Mouse (Mus musculus): Measurements from ENCODE around the gene 2410004B18Rik.
A peak's percentile ranks its signal among the peaks of the same experiment; 100 is the strongest.
"Not testable (repeated sequence)": the region's sequence is repeated elsewhere in the genome, so short reads cannot be mapped to it uniquely, and the experiment has no call there.

2410004B18Rik gene

GRCm38 (mm10) chr3:145937505-145938404 lies at the start of gene 2410004B18Rik:
Gene 2410004B18Rik, plus strand, starts transcription at chr3:145938014.
- peak; percentile 93 for DNase-seq

- DNase-seq: no peak
Observed at GRCm38 (mm10) chr3:145890346-145891132, 47.3 kb upstream of the 2410004B18Rik start.

- no peak for DNase-seq
Observed at GRCm38 (mm10) chr3:145892451-145892850, 45.4 kb upstream of the 2410004B18Rik start.

- DNase-seq: no peak
Observed at GRCm38 (mm10) chr3:145894131-145894530, 43.7 kb upstream of the 2410004B18Rik start.

- DNase-seq: peak; percentile 20
Observed at GRCm38 (mm10) chr3:145897749-145898148, 40.1 kb upstream of the 2410004B18Rik start.

- no peak for DNase-seq
Observed at GRCm38 (mm10) chr3:145899832-145900231, 38.0 kb upstream of the 2410004B18Rik start.

GRCm38 (mm10) chr3:145903530-145903929 lies 34.3 kb upstream of the 2410004B18Rik start:
- no peak for DNase-seq

GRCm38 (mm10) chr3:145904850-145905776 lies 32.7 kb upstream of the 2410004B18Rik start:
- peak; percentile 82 for DNase-seq

- DNase-seq: no peak
Observed at GRCm38 (mm10) chr3:145906582-145906981, 31.2 kb upstream of the 2410004B18Rik start.

- DNase-seq: no peak
Observed at GRCm38 (mm10) chr3:145912512-145912911, 25.3 kb upstream of the 2410004B18Rik start.

- DNase-seq: no peak
Observed at GRCm38 (mm10) chr3:145913263-145913662, 24.6 kb upstream of the 2410004B18Rik start.

GRCm38 (mm10) chr3:145913942-145914341 lies 23.9 kb upstream of the 2410004B18Rik start:
- not testable (repeated sequence) for DNase-seq

GRCm38 (mm10) chr3:145916374-145916773 lies 21.4 kb upstream of the 2410004B18Rik start:
- DNase-seq: no peak

GRCm38 (mm10) chr3:145916826-145917225 lies 21.0 kb upstream of the 2410004B18Rik start:
- DNase-seq: no peak

GRCm38 (mm10) chr3:145922019-145922854 lies 15.6 kb upstream of the 2410004B18Rik start, which contains the start of gene Bcl10:
Gene Bcl10, plus strand, starts transcription at chr3:145922804.
- no peak for DNase-seq

- DNase-seq: no peak
Observed at GRCm38 (mm10) chr3:145922971-145923370, 14.8 kb upstream of the 2410004B18Rik start.

- DNase-seq: peak; percentile 99
Observed at GRCm38 (mm10) chr3:145923874-145924577, 13.8 kb upstream of the 2410004B18Rik start.

- peak; percentile 51 for DNase-seq
Observed at GRCm38 (mm10) chr3:145924649-145925337, 13.0 kb upstream of the 2410004B18Rik start.

- no peak for DNase-seq
Observed at GRCm38 (mm10) chr3:145925506-145925905, 12.3 kb upstream of the 2410004B18Rik start.
